Mouse (Mus musculus) embryonic fibroblast, embryonic 13.5 days (primary cell): Measurements from ENCODE around the gene Synj2.

Source experiments
- CTCF ChIP-seq: IDR thresholded peaks from 2 replicates; pipeline ENCODE4 v1.5.1; 2011; ENCODE audit warnings: mild to moderate bottlenecking, control low read depth, low read length, moderate library complexity, borderline replicate concordance; ENCODE audit not compliant: insufficient read depth
- POLR2A ChIP-seq: IDR thresholded peaks from 2 replicates; pipeline ENCODE4 v1.6.1; 2011; ENCODE audit warnings: low read depth, mild to moderate bottlenecking, control low read depth, low read length, moderate library complexity

DNA sequence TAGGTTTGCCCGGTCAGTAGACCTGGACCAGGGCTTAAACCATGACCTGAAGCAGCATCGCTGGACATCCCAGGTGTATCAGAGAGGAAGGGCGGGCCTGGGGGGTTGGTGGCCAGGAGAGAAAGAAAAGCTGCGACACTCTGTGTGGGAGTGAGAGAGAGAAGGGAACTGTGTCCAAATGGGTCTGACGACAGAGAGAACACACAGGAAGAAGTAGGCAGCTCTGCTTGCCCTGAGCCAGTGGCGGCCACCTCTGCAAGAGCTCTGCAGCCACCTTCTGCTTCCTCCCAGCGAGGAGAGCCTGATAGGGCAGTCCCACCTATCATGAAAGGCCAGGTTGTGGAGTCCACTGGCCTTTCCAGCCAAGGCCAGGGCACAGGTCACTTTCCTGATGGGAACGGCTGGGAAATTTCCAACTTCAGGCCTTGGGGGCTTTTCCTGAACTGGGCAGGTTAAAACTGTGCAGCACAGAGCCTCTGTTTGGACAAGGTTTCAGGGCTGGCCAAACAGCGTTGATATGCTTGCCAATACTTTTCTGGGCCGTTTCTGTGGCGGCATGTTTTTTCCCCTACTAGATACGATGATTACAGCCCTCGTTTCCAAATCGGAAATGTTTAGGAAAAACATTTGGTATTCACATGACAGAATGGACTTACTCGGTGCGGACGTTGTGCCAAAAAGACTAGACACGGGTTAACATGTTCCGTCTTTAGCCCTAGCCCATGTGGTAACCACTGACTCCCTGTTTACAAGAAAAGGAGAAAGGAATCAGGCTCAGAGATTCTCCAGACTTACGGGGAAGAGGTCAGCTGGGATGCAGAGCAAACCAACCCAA is 35.4 kb downstream of the Synj2 start:
- TF ChIP-seq CTCF (no peak), POLR2A (no peak; the same call in 1 of the 2 replicates)
